Mouse (Mus musculus) heart, postnatal 0 days (tissue): ENCODE measurements around the gene Psmd14. TPM values are rescaled to one million over a fixed set of nuclear protein-coding genes. Genes with fewer than 3 reads are reported as not detected.

Experiments
- ATAC-seq: fragments of 200-750 bp; cut with Nextera tagmentation; 2 replicates; pipeline ENCODE4 v1.8.0; 2017; ENCODE audit warnings: low read depth, moderate number of reproducible peaks, moderate library complexity; ENCODE audit not compliant: insufficient read depth
- DNase-seq: peaks from one replicate; pipeline ENCODE4 v3.0.0-alpha.2; 2016; ENCODE audit warnings: low spot score
- H3K27ac ChIP-seq: fragments of 300-500 bp; sonication (generic); 2 replicates; pipeline ENCODE4 v1.5.1; 2014; ENCODE audit warnings: low read depth, mild to moderate bottlenecking
- H3K27me3 ChIP-seq: fragments of 300-500 bp; sonication (generic); 2 replicates; pipeline ENCODE4 v1.6.1; 2014; ENCODE audit warnings: low read length, mixed read lengths; ENCODE audit not compliant: control insufficient read depth, insufficient read depth
- H3K36me3 ChIP-seq: fragments of 300-500 bp; sonication (generic); replicated peaks from 2 replicates; pipeline ENCODE4 v1.6.1; 2014; ENCODE audit warnings: low read length, mixed read lengths; ENCODE audit not compliant: control insufficient read depth, insufficient read depth
- H3K4me1 ChIP-seq: fragments of 300-500 bp; sonication (generic); 2 replicates; pipeline ENCODE4 v1.6.1; 2014; ENCODE audit warnings: antibody characterized with exemption; ENCODE audit not compliant: control insufficient read depth, insufficient read depth
- H3K4me2 ChIP-seq: fragments of 300-500 bp; sonication (generic); 2 replicates; pipeline ENCODE4 v1.6.1; 2014; ENCODE audit warnings: low read depth, mild to moderate bottlenecking, low read length, moderate library complexity
- H3K4me3 ChIP-seq: fragments of 300-500 bp; sonication (generic); 2 replicates; pipeline ENCODE4 v1.5.1; 2014; ENCODE audit warnings: low read depth, low read length
- H3K9ac ChIP-seq: fragments of 300-500 bp; sonication (generic); replicated peaks from 2 replicates; pipeline ENCODE4 v1.6.1; 2014; ENCODE audit warnings: low read depth, low read length, mixed read lengths
- H3K9me3 ChIP-seq: fragments of 300-500 bp; sonication (generic); replicated peaks from 2 replicates; pipeline ENCODE4 v1.6.1; 2016; ENCODE audit warnings: low read length; ENCODE audit not compliant: control insufficient read depth
- CTCF ChIP-seq: IDR thresholded peaks from 2 replicates; pipeline ENCODE4 v1.5.1; 2016; ENCODE audit warnings: antibody characterized with exemption, control low read depth, low read depth
- EP300 ChIP-seq: IDR thresholded peaks from 2 replicates; pipeline ENCODE4 v1.6.1; 2016; ENCODE audit warnings: antibody characterized with exemption, low read depth
- WGBS: fragments of 180-500 bp; shearing (Covaris S2); extraction: QIAGEN DNeasy Blood & Tissue Kit; methylation state at CpG from one replicate; pipeline ENCODE4 v1.1.7; 2014; 5-methylcytosine and 5-hydroxymethylcytosine counted together
- polyA plus RNA-seq: library from polyadenylated mRNA; unstranded; fragments of >200 nt; fragmentation: Nextera tagmentation; extraction: Ambion mirVana; gene quantifications from 2 replicates; pipeline ENCODE4 v1.2.1, GENCODE M21; 2015
- total RNA-seq: library from RNA; depleted of rRNA; stranded (reverse); fragments of >200 nt; gene quantifications from 2 replicates; pipeline ENCODE4 v1.2.3, GENCODE M21; 2014; ENCODE audit warnings: low replicate concordance

Psmd14 gene
- total and polyA plus RNA-seq, 2 experiments from 2014 or later, result 84.5 to 115 TPM

DNA sequence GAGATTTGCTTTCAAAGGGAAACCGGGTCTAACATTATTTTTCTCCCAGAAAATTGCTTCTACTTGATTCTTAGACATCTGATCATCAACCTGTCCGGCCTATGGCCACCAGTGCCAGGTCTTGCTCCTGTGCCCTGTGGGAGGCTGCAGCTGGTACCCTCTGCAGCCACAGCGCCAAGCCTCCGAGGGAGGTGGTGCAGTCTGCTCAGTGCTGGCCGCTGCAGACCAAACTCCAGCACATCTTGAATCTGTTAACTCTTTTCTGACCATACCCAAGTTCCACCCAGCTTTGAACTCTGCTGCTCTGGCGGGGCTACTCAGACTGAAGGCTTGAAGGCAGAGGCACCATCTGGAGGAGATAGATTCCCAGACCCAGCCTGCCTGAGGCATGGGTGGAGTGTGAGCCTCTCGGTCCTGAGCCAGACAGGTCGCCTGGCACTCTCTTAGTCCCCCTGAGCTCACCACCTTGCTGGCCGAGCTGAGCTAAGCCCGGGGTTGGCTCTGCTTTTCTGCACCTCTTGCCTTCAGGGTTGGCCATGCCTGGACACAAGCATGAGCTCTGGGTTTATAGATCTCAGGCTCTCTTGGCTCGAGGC, 91.3 kb downstream of the Psmd14 start, which contains the start of gene Tbr1:
Gene Tbr1, plus strand, starts transcription at position 275 of the 596 bp plus-strand sequence.
- Histone ChIP-seq H3K4me2 (peak within 1 kb of the TSS; percentile 8), H3K4me1 (peaks cover 5% of the 10 kb centered on the region; the same call in 1 of the 2 replicates), H3K27ac (no peak within 1 kb of the TSS), H3K27me3 (peaks cover 60% of the 10 kb centered on the region), H3K4me3 (peak within 1 kb of the TSS; percentile 22), H3K9me3 (no peaks in the 10 kb centered on the region), H3K36me3 (no peaks in the 10 kb centered on the region; the same call in 1 of the 2 replicates), H3K9ac (no peak within 1 kb of the TSS)
- DNase-seq, result no peak
- WGBS, result 16% methylated on average over 11 of the region's 11 CpGs
- ATAC-seq, result no peak
- TF ChIP-seq EP300, result no peak
- TF ChIP-seq CTCF, result no peak

GRCm38 (mm10) chr2:61803443-61804367, 92.2 kb downstream of the Psmd14 start:
- H3K9me3 ChIP-seq, result no peaks in the 10 kb centered on the region
- H3K4me1 ChIP-seq, result peaks cover 5% of the 10 kb centered on the region; the same call in 1 of the 2 replicates
- peak overlapping the region; percentile 8 for H3K4me2 ChIP-seq
- H3K9ac ChIP-seq, result no peak overlapping the region
- H3K27me3 ChIP-seq, result peaks cover 68% of the 10 kb centered on the region
- peak overlapping the region; percentile 22 for H3K4me3 ChIP-seq
- no peak for ATAC-seq
- no peaks in the 10 kb centered on the region; the same call in 1 of the 2 replicates for H3K36me3 ChIP-seq
- TF ChIP-seq CTCF, result no peak
- TF ChIP-seq EP300, result no peak
- 4% methylated on average over 29 of the region's 29 CpGs for WGBS
- no peak for DNase-seq
- no peak overlapping the region for H3K27ac ChIP-seq

DNA sequence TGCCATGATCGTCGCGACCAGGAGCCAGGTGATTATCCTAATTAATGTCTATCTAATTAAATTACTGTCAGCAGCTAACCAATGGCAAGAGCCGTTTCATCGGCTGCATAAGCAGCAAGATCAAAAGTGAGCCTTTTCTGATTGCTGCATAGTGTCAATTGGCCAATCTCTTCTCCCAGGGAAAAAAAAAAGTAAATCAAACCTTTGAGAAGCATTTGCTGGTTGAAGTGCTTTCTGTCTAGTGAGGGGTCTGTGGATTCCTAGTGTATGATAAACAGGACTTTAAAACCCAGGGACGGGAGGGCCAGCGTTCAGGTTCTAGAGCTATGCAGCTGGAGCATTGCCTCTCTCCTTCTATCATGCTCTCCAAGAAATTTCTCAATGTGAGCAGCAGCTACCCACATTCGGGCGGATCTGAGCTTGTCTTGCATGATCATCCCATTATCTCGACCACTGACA, 92.9 kb downstream of the Psmd14 start:
- TF ChIP-seq EP300 (no peak), CTCF (no peak)
- 3% methylated on average over 10 of the region's 10 CpGs for WGBS
- Histone ChIP-seq H3K36me3 (no peaks in the 10 kb centered on the region; the same call in 1 of the 2 replicates), H3K4me1 (peaks cover 5% of the 10 kb centered on the region; the same call in 1 of the 2 replicates), H3K4me3 (0 out of 2 replicates have a peak overlapping the region, but pooled peaks have one; percentile 17), H3K27me3 (peaks cover 75% of the 10 kb centered on the region), H3K9ac (no peak overlapping the region), H3K9me3 (no peaks in the 10 kb centered on the region), H3K27ac (no peak overlapping the region), H3K4me2 (no peak overlapping the region)
- no peak for DNase-seq
- no peak for ATAC-seq

DNA sequence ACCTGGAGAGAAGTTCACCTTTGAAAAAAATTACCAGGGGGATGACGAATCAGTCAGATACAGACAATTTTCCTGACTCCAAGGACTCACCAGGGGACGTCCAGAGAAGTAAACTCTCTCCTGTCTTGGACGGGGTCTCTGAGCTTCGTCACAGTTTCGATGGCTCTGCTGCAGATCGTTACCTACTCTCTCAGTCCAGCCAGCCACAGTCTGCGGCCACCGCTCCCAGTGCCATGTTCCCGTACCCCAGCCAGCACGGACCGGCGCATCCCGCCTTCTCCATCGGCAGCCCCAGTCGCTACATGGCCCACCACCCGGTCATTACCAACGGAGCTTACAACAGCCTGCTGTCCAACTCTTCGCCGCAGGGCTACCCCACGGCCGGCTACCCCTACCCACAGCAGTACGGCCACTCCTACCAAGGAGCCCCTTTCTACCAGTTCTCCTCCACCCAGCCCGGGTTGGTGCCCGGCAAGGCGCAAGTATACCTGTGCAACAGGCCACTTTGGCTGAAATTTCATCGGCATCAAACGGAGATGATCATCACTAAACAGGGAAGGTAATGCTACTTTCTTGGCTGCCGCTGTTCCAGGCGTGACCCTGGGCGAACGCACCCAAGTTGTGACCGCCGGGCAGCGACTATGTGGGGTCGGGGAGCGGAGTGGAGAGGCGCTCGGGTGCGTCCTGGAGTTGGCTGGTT, 93.5 kb downstream of the Psmd14 start:
- DNase-seq (no peak), ATAC-seq (0 out of 2 replicates have a peak, but pooled peaks have one; percentile 33)
- no peak overlapping the region for H3K9ac ChIP-seq
- H3K27me3 ChIP-seq, result peaks cover 81% of the 10 kb centered on the region
- H3K27ac ChIP-seq, result no peak overlapping the region
- TF ChIP-seq CTCF (no peak), EP300 (no peak)
- 0 out of 2 replicates have a peak overlapping the region, but pooled peaks have one; percentile 9 for H3K4me2 ChIP-seq
- WGBS, result 1% methylated on average over 39 of the region's 39 CpGs
- no peaks in the 10 kb centered on the region; the same call in 1 of the 2 replicates for H3K36me3 ChIP-seq
- no peaks in the 10 kb centered on the region for H3K9me3 ChIP-seq
- peaks cover 5% of the 10 kb centered on the region; the same call in 1 of the 2 replicates for H3K4me1 ChIP-seq
- H3K4me3 ChIP-seq, result peak overlapping the region; percentile 17; the same call in 1 of the 2 replicates
